Mouse (Mus musculus): Measurements from ENCODE around the gene Vsx2. TPM values are rescaled to one million over a fixed set of nuclear protein-coding genes. Genes with fewer than 3 reads are reported as not detected.

Gene Vsx2
- polyA plus RNA-seq, 1 experiment from 2014 or later = not detected

GRCm38 (mm10) chr12:84624601-84625000 is 55.0 kb downstream of the Vsx2 start:
- 21% methylated on average over 8 of the region's 8 CpGs for WGBS
- H3K36me3 ChIP-seq (ENCODE audit: control insufficient read depth, insufficient read depth) = no peaks in the 10 kb centered on the region
- no peak overlapping the region for H3K9ac ChIP-seq (ENCODE audit: low read depth, low read length)
- no peak overlapping the region for H3K27ac ChIP-seq (ENCODE audit: low read depth, low read length)
- no peaks in the 10 kb centered on the region for H3K9me3 ChIP-seq (ENCODE audit: control insufficient read depth)
- TF ChIP-seq CTCF (IDR thresholded peaks at IDR 0.05; ENCODE audit: low read depth) = no peak
- peaks cover 13% of the 10 kb centered on the region; the same call in 1 of the 2 replicates for H3K27me3 ChIP-seq (replicated peaks; ENCODE audit: control insufficient read depth, insufficient read depth, low read length)
- no peak overlapping the region for H3K4me3 ChIP-seq (ENCODE audit: low read depth, low read length)
- H3K4me2 ChIP-seq (replicated peaks; ENCODE audit: low read depth) = peak overlapping the region; percentile 44
- no peaks in the 10 kb centered on the region for H3K4me1 ChIP-seq (replicated peaks; ENCODE audit: control insufficient read depth, insufficient read depth, low read length)
- no peak for ATAC-seq

GRCm38 (mm10) chr12:84625116-84625515 is 55.6 kb downstream of the Vsx2 start:
- H3K36me3 ChIP-seq (ENCODE audit: control insufficient read depth, insufficient read depth) = no peaks in the 10 kb centered on the region
- 13% methylated on average over 9 of the region's 9 CpGs for WGBS
- H3K9ac ChIP-seq (ENCODE audit: low read depth, low read length) = no peak overlapping the region
- peak overlapping the region; percentile 44 for H3K4me2 ChIP-seq (replicated peaks; ENCODE audit: low read depth)
- no peak overlapping the region for H3K4me3 ChIP-seq (ENCODE audit: low read depth, low read length)
- H3K27me3 ChIP-seq (replicated peaks; ENCODE audit: control insufficient read depth, insufficient read depth, low read length) = peaks cover 13% of the 10 kb centered on the region; the same call in 1 of the 2 replicates
- TF ChIP-seq CTCF (IDR thresholded peaks at IDR 0.05; ENCODE audit: low read depth) = no peak
- ATAC-seq = no peak
- no peak overlapping the region for H3K27ac ChIP-seq (ENCODE audit: low read depth, low read length)
- H3K9me3 ChIP-seq (ENCODE audit: control insufficient read depth) = no peaks in the 10 kb centered on the region
- H3K4me1 ChIP-seq (replicated peaks; ENCODE audit: control insufficient read depth, insufficient read depth, low read length) = no peaks in the 10 kb centered on the region

GRCm38 (mm10) chr12:84631867-84632266 is 62.3 kb downstream of the Vsx2 start:
- no peaks in the 10 kb centered on the region for H3K36me3 ChIP-seq (ENCODE audit: control insufficient read depth, insufficient read depth)
- no peak overlapping the region for H3K4me2 ChIP-seq (replicated peaks; ENCODE audit: low read depth)
- H3K27ac ChIP-seq (ENCODE audit: low read depth, low read length) = no peak overlapping the region
- H3K4me3 ChIP-seq (ENCODE audit: low read depth, low read length) = no peak overlapping the region
- no peak for TF ChIP-seq CTCF (IDR thresholded peaks at IDR 0.05; ENCODE audit: low read depth)
- 0 out of 2 replicates have a peak, but pooled peaks cover under 1% of the 10 kb centered on the region for H3K27me3 ChIP-seq (replicated peaks; ENCODE audit: control insufficient read depth, insufficient read depth, low read length)
- H3K9ac ChIP-seq (ENCODE audit: low read depth, low read length) = no peak overlapping the region
- 64% methylated on average over 3 of the region's 3 CpGs for WGBS
- no peaks in the 10 kb centered on the region for H3K9me3 ChIP-seq (ENCODE audit: control insufficient read depth)
- no peaks in the 10 kb centered on the region for H3K4me1 ChIP-seq (replicated peaks; ENCODE audit: control insufficient read depth, insufficient read depth, low read length)
- no peak for ATAC-seq

GRCm38 (mm10) chr12:84640253-84640652 is 70.7 kb downstream of the Vsx2 start:
- H3K4me1 ChIP-seq (replicated peaks; ENCODE audit: control insufficient read depth, insufficient read depth, low read length) = no peaks in the 10 kb centered on the region
- 15% methylated on average over 6 of the region's 6 CpGs for WGBS
- H3K9ac ChIP-seq (ENCODE audit: low read depth, low read length) = no peak overlapping the region
- H3K4me3 ChIP-seq (ENCODE audit: low read depth, low read length) = no peak overlapping the region
- H3K27ac ChIP-seq (ENCODE audit: low read depth, low read length) = no peak overlapping the region
- H3K36me3 ChIP-seq (ENCODE audit: control insufficient read depth, insufficient read depth) = no peaks in the 10 kb centered on the region
- no peaks in the 10 kb centered on the region for H3K9me3 ChIP-seq (ENCODE audit: control insufficient read depth)
- TF ChIP-seq CTCF (IDR thresholded peaks at IDR 0.05; ENCODE audit: low read depth) = no peak
- no peak for ATAC-seq
- H3K4me2 ChIP-seq (replicated peaks; ENCODE audit: low read depth) = no peak overlapping the region
- H3K27me3 ChIP-seq (replicated peaks; ENCODE audit: control insufficient read depth, insufficient read depth, low read length) = peaks cover 45% of the 10 kb centered on the region

- Histone ChIP-seq H3K9ac (ENCODE audit: low read depth, low read length) (no peak within 1 kb of the TSS), H3K36me3 (ENCODE audit: control insufficient read depth, insufficient read depth) (no peaks in the 10 kb centered on the region), H3K4me1 (replicated peaks; ENCODE audit: control insufficient read depth, insufficient read depth, low read length) (no peaks in the 10 kb centered on the region), H3K4me3 (ENCODE audit: low read depth, low read length) (no peak within 1 kb of the TSS), H3K27me3 (replicated peaks; ENCODE audit: control insufficient read depth, insufficient read depth, low read length) (peaks cover 45% of the 10 kb centered on the region), H3K9me3 (ENCODE audit: control insufficient read depth) (no peaks in the 10 kb centered on the region), H3K27ac (ENCODE audit: low read depth, low read length) (no peak within 1 kb of the TSS), H3K4me2 (replicated peaks; ENCODE audit: low read depth) (no peak within 1 kb of the TSS)
- no peak for TF ChIP-seq CTCF (IDR thresholded peaks at IDR 0.05; ENCODE audit: low read depth)
- ATAC-seq = no peak
- WGBS = 12% methylated on average over 9 of the region's 9 CpGs
These were observed 71.1 kb downstream of the Vsx2 start, which contains the start of gene Vrtn for GRCm38 (mm10) chr12:84640654-84641053. Vrtn (plus strand) TSS chr12:84641019.

Other genes with a start within 250 kb of the Vsx2 start
- 21.5 and 23.2 TPM in 2 replicates for gene Coq6, start 208.1 kb upstream of the Vsx2 start, polyA plus RNA-seq (2015; fragmentation: Nextera tagmentation; extraction: Ambion mirVana)
- gene Fam161b, start 207.9 kb upstream of the Vsx2 start, polyA plus RNA-seq (2015; fragmentation: Nextera tagmentation; extraction: Ambion mirVana) = 0.91 and 1.4 TPM in 2 replicates
- 54.4 and 56.5 TPM in 2 replicates for gene Entpd5, start 160.7 kb upstream of the Vsx2 start, polyA plus RNA-seq (2015; fragmentation: Nextera tagmentation; extraction: Ambion mirVana)
- gene Bbof1, start 160.7 kb upstream of the Vsx2 start, polyA plus RNA-seq (2015; fragmentation: Nextera tagmentation; extraction: Ambion mirVana) = 0.42 and 0.53 TPM in 2 replicates
- gene Rnf113a2, start 152.6 kb upstream of the Vsx2 start, polyA plus RNA-seq (2015; fragmentation: Nextera tagmentation; extraction: Ambion mirVana) = 17.4 and 18.7 TPM in 2 replicates
- gene Aldh6a1, start 118.8 kb upstream of the Vsx2 start, polyA plus RNA-seq (2015; fragmentation: Nextera tagmentation; extraction: Ambion mirVana) = 13.5 and 15.4 TPM in 2 replicates
- 7.9 and 8.0 TPM in 2 replicates for gene Lin52, start 118.3 kb upstream of the Vsx2 start, polyA plus RNA-seq (2015; fragmentation: Nextera tagmentation; extraction: Ambion mirVana)
- 16.8 and 20.4 TPM in 2 replicates for gene Abcd4, start 47.7 kb downstream of the Vsx2 start, polyA plus RNA-seq (2015; fragmentation: Nextera tagmentation; extraction: Ambion mirVana)
- gene Vrtn, start 71.3 kb downstream of the Vsx2 start, polyA plus RNA-seq (2015; fragmentation: Nextera tagmentation; extraction: Ambion mirVana) = not detected in 2 replicates
- gene Syndig1l, start 129.1 kb downstream of the Vsx2 start, polyA plus RNA-seq (2015; fragmentation: Nextera tagmentation; extraction: Ambion mirVana) = 0.12 TPM in 1 of 2 replicates, not detected in the other
- gene Npc2, start 203.4 kb downstream of the Vsx2 start, polyA plus RNA-seq (2015; fragmentation: Nextera tagmentation; extraction: Ambion mirVana) = 100 and 107 TPM in 2 replicates
- 104 and 119 TPM in 2 replicates for gene Isca2, start 203.5 kb downstream of the Vsx2 start, polyA plus RNA-seq (2015; fragmentation: Nextera tagmentation; extraction: Ambion mirVana)